Mouse (Mus musculus): ENCODE results near the gene Dok7. TPM values are rescaled to one million over a fixed set of nuclear protein-coding genes. Genes with fewer than 3 reads are reported as not detected.

Dok7 gene
- polyA plus RNA-seq, 1 experiment from 2014 or later: 1.1 TPM

DNA sequence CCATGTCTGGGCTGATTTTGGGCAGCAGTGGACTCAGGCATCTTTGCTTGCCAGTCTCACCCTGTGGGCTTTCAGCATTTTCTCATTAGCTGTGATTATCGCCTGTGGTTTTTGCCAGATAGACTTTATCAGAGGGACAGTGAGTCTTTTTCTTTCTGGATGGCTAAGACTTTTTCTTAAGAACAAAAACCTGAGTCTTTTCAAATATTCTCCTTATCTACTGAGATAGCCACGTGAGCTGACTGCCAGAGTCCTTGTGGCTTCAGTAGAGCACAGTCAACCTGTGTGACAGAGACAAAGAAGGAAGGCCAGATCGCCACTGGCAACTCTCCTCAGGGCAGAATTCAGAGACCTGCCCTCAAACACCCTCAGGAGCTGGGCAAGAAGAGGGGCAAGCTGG is 61.1 kb downstream of the Dok7 start:
- Histone ChIP-seq H3K4me1 (ENCODE audit: control insufficient read depth, insufficient read depth, low read length) (no peaks in the 10 kb centered on the region), H3K9ac (ENCODE audit: low read length) (no peak overlapping the region), H3K4me3 (ENCODE audit: low read depth, low read length) (no peak overlapping the region), H3K27me3 (ENCODE audit: control insufficient read depth, insufficient read depth, low read length) (no peaks in the 10 kb centered on the region), H3K4me2 (ENCODE audit: low read depth) (no peak overlapping the region), H3K36me3 (ENCODE audit: control insufficient read depth, insufficient read depth, low read length) (no peaks in the 10 kb centered on the region), H3K27ac (ENCODE audit: low read depth, low read length) (no peak overlapping the region), H3K9me3 (ENCODE audit: control insufficient read depth, low read length) (no peaks in the 10 kb centered on the region)
- no peak for DNase-seq (ENCODE audit: low spot score)
- 79% methylated on average over 3 of the region's 3 CpGs for WGBS
- no peak for ATAC-seq (ENCODE audit: insufficient read depth, low FRiP score, low TSS enrichment)

DNA sequence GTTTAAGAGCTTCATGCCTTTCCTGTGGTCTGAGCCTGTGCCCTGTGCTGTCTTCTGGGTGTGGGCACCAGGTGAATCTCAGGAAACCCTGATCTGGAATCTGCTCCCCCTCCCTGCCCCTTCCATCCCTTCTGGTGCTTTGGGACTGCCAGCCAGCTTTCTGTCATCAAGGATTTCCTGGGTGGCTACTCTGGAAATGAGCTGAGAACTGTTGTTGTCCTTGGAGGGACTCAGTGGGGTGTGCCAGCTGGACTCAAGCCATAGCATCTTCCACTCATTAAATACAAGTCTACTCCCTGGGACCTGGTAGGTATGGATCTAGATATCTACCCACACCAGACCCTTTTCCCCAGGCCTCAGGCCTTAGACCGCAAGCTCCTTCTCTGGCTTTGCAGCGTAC is 61.9 kb downstream of the Dok7 start:
- 96% methylated on average over 2 of the region's 2 CpGs for WGBS
- no peak for ATAC-seq (ENCODE audit: insufficient read depth, low FRiP score, low TSS enrichment)

DNA sequence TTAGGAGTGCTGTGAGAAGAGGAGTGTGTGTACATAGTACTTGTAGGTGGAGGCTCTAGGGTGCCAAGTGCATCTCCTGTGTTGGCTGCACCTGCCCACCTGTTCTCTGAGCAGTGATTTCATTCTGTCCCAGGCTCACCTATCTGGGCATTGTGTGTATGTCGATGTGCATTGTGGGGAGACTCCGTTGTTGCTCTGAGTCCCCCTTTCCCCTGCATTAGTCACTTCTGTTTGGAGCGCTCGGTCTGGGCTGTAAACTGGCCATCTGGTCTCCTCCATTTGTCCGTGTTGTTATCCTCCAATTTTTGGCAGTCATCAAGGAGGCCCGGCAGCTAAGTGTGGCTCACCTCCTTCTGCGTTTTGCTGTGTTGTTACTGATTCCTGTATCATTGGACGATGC is 63.5 kb downstream of the Dok7 start:
- Histone ChIP-seq H3K36me3 (ENCODE audit: control insufficient read depth, insufficient read depth, low read length) (no peaks in the 10 kb centered on the region), H3K9ac (ENCODE audit: low read length) (no peak overlapping the region), H3K4me2 (ENCODE audit: low read depth) (no peak overlapping the region), H3K27ac (ENCODE audit: low read depth, low read length) (no peak overlapping the region), H3K27me3 (ENCODE audit: control insufficient read depth, insufficient read depth, low read length) (no peaks in the 10 kb centered on the region), H3K4me3 (ENCODE audit: low read depth, low read length) (no peak overlapping the region), H3K9me3 (ENCODE audit: control insufficient read depth, low read length) (no peaks in the 10 kb centered on the region), H3K4me1 (ENCODE audit: control insufficient read depth, insufficient read depth, low read length) (no peaks in the 10 kb centered on the region)
- 60% methylated on average over 8 of the region's 8 CpGs for WGBS
- no peak for ATAC-seq (ENCODE audit: insufficient read depth, low FRiP score, low TSS enrichment)
- DNase-seq (ENCODE audit: low spot score): no peak

More for the DNA sequence above, 61.9 kb downstream of the Dok7 start:
- DNase-seq (ENCODE audit: low spot score): no peak
- H3K9ac ChIP-seq (ENCODE audit: low read length): no peak overlapping the region
- no peak overlapping the region for H3K4me3 ChIP-seq (ENCODE audit: low read depth, low read length)
- no peaks in the 10 kb centered on the region for H3K9me3 ChIP-seq (ENCODE audit: control insufficient read depth, low read length)
- H3K4me2 ChIP-seq (ENCODE audit: low read depth): no peak overlapping the region
- H3K27me3 ChIP-seq (ENCODE audit: control insufficient read depth, insufficient read depth, low read length): no peaks in the 10 kb centered on the region
- H3K4me1 ChIP-seq (ENCODE audit: control insufficient read depth, insufficient read depth, low read length): no peaks in the 10 kb centered on the region
- H3K36me3 ChIP-seq (ENCODE audit: control insufficient read depth, insufficient read depth, low read length): no peaks in the 10 kb centered on the region
- no peak overlapping the region for H3K27ac ChIP-seq (ENCODE audit: low read depth, low read length)

DNA sequence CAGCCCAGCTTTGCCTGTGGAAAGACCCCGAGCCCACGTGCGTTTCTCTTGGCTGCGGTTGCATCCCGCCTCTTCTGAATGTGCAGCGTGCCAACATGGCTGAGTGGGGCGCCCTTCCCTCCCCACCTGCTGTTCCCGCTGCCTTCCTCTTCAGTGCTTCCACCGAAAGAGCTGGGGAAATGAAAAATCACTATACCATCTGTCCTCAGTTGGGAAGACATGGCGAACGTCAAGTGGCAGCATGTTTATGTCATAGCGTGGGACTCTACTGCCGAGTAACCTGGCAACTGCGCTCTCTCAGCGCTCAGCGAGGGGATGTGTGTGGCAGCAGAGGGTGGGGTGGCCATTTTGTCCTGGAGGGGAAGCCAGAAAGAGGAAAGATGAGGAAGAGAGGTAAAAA is 72.6 kb downstream of the Dok7 start:
- no peak overlapping the region for H3K9ac ChIP-seq (ENCODE audit: low read length)
- DNase-seq (ENCODE audit: low spot score) (no peak), ATAC-seq (ENCODE audit: insufficient read depth, low FRiP score, low TSS enrichment) (no peak)
- H3K27ac ChIP-seq (ENCODE audit: low read depth, low read length): no peak overlapping the region
- H3K36me3 ChIP-seq (ENCODE audit: control insufficient read depth, insufficient read depth, low read length): no peaks in the 10 kb centered on the region
- no peak overlapping the region for H3K4me3 ChIP-seq (ENCODE audit: low read depth, low read length)
- H3K27me3 ChIP-seq (ENCODE audit: control insufficient read depth, insufficient read depth, low read length): no peaks in the 10 kb centered on the region
- no peak overlapping the region for H3K4me2 ChIP-seq (ENCODE audit: low read depth)
- WGBS: 91% methylated on average over 16 of the region's 16 CpGs
- no peaks in the 10 kb centered on the region for H3K4me1 ChIP-seq (ENCODE audit: control insufficient read depth, insufficient read depth, low read length)
- no peaks in the 10 kb centered on the region for H3K9me3 ChIP-seq (ENCODE audit: control insufficient read depth, low read length)

DNA sequence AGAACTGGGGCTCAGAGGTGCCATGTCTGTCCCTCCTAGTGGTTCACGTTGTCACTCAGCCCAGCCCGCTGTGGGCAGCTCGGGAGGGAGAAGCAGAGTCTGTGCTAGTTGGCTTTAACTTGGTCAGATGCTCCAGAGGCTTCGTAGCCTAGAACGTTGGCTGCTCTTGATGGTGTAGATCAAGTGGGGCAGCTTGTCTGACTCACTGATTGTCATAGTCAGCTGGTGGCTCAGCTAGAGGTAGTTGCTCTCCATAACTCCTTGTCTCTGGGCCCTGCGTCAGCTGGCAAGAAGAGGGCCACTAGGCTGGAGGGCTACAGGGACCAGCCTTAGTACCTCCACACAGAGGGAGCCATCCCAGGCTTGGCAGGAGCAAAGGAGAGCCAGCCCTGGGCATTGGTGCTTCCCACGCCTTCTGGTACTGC is 73.2 kb downstream of the Dok7 start:
- H3K4me2 ChIP-seq (ENCODE audit: low read depth): no peak overlapping the region
- H3K4me3 ChIP-seq (ENCODE audit: low read depth, low read length): no peak overlapping the region
- H3K27me3 ChIP-seq (ENCODE audit: control insufficient read depth, insufficient read depth, low read length): no peaks in the 10 kb centered on the region
- 87% methylated on average over 7 of the region's 7 CpGs for WGBS
- H3K36me3 ChIP-seq (ENCODE audit: control insufficient read depth, insufficient read depth, low read length): no peaks in the 10 kb centered on the region
- no peak for ATAC-seq (ENCODE audit: insufficient read depth, low FRiP score, low TSS enrichment)
- no peak overlapping the region for H3K9ac ChIP-seq (ENCODE audit: low read length)
- DNase-seq (ENCODE audit: low spot score): no peak
- H3K9me3 ChIP-seq (ENCODE audit: control insufficient read depth, low read length): no peaks in the 10 kb centered on the region
- H3K27ac ChIP-seq (ENCODE audit: low read depth, low read length): no peak overlapping the region
- H3K4me1 ChIP-seq (ENCODE audit: control insufficient read depth, insufficient read depth, low read length): no peaks in the 10 kb centered on the region

DNA sequence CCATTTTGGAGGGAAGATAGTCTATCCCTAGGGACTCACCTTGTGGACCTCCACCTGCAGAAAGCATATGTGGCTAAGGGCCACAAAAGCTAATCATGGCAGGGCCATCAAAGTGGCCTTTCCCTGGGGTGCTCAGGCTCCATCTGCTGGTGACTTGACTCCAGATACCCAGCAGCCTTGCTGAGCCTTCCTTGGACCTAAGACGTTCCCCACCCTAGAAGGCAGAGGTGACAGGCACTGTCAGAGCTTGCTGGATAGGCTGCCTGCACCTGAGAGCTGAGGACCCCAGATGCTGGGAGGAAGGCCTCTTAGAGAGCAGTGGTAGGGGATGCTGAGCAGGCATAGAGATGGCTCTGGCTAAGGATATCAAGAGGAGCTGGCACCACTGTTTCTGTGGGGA is 74.7 kb downstream of the Dok7 start:
- no peak overlapping the region for H3K9ac ChIP-seq (ENCODE audit: low read length)
- no peak overlapping the region for H3K27ac ChIP-seq (ENCODE audit: low read depth, low read length)
- no peak for ATAC-seq (ENCODE audit: insufficient read depth, low FRiP score, low TSS enrichment)
- no peak for DNase-seq (ENCODE audit: low spot score)
- H3K9me3 ChIP-seq (ENCODE audit: control insufficient read depth, low read length): no peaks in the 10 kb centered on the region
- no peak overlapping the region for H3K4me3 ChIP-seq (ENCODE audit: low read depth, low read length)
- no peaks in the 10 kb centered on the region for H3K4me1 ChIP-seq (ENCODE audit: control insufficient read depth, insufficient read depth, low read length)
- no peaks in the 10 kb centered on the region for H3K27me3 ChIP-seq (ENCODE audit: control insufficient read depth, insufficient read depth, low read length)
- no peak overlapping the region for H3K4me2 ChIP-seq (ENCODE audit: low read depth)
- H3K36me3 ChIP-seq (ENCODE audit: control insufficient read depth, insufficient read depth, low read length): no peaks in the 10 kb centered on the region
- 48% methylated on average over 1 of the region's 1 CpGs for WGBS

DNA sequence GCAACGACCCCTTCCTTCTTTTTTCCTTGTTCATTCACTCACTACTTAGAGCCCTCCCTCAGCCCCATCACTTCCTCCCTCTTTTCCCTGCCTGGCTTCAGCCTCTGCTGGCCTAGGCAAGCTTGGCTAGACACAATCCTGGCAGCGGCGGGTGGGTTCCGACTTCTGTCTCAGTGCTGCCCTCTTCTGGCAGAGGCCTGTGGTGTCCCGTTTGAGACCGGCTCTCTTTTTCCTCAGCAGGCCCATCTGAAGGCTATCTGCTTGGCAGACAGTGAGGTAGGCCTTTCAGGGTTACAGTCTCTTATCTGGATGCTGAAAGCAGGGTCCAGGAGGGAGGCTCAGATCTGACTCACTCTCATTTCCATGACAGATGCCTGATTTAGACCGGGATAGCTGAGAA is 75.2 kb downstream of the Dok7 start:
- no peak overlapping the region for H3K27ac ChIP-seq (ENCODE audit: low read depth, low read length)
- ATAC-seq (ENCODE audit: insufficient read depth, low FRiP score, low TSS enrichment): no peak
- WGBS: 6% methylated on average over 7 of the region's 7 CpGs

DNA sequence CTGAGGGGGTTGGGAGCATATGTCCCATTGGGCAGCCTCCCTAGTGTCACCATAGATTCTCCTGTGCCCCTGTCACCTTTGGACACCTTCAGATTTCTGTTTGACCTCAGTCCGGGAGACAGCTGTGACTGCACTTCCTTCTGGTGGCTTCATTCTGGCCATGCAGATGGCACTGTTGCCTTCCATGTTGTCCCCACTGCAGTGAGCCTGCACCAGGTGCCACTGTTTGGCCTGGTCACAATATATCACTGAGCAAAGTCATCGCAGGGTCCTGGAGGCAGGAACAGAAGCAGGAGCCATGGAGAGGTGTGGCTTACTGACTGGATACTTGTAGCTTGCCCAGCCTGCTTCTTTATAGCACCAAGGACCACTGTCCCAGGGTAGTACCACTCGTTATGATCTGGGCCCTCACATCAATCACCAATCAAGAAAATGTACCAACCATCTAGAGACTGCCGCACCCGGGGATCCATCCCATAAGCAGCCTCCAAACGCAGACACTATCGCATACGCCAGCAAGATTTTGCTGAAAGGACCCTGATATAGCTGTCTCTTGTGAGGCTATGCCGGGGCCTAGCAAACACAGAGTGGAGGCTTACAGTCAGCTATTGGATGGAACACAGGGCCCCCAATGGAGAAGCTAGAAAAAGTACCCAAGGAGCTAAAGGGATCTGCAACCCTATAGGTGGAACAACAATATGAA is 75.9 kb downstream of the Dok7 start:
- Histone ChIP-seq H3K36me3 (ENCODE audit: control insufficient read depth, insufficient read depth, low read length) (no peaks in the 10 kb centered on the region), H3K4me1 (ENCODE audit: control insufficient read depth, insufficient read depth, low read length) (no peaks in the 10 kb centered on the region), H3K9me3 (ENCODE audit: control insufficient read depth, low read length) (no peaks in the 10 kb centered on the region), H3K27ac (ENCODE audit: low read depth, low read length) (no peak overlapping the region), H3K4me2 (ENCODE audit: low read depth) (no peak overlapping the region), H3K4me3 (ENCODE audit: low read depth, low read length) (no peak overlapping the region), H3K27me3 (ENCODE audit: control insufficient read depth, insufficient read depth, low read length) (no peaks in the 10 kb centered on the region), H3K9ac (ENCODE audit: low read length) (no peak overlapping the region)
- WGBS: 91% methylated on average over 9 of the region's 9 CpGs
- no peak for ATAC-seq (ENCODE audit: insufficient read depth, low FRiP score, low TSS enrichment)
- no peak for DNase-seq (ENCODE audit: low spot score)

More for the DNA sequence above, 75.2 kb downstream of the Dok7 start:
- no peaks in the 10 kb centered on the region for H3K9me3 ChIP-seq (ENCODE audit: control insufficient read depth, low read length)
- H3K9ac ChIP-seq (ENCODE audit: low read length): no peak overlapping the region
- no peak overlapping the region for H3K4me2 ChIP-seq (ENCODE audit: low read depth)
- peak; percentile 85 for DNase-seq (ENCODE audit: low spot score)
- no peaks in the 10 kb centered on the region for H3K27me3 ChIP-seq (ENCODE audit: control insufficient read depth, insufficient read depth, low read length)
- no peak overlapping the region for H3K4me3 ChIP-seq (ENCODE audit: low read depth, low read length)
- H3K4me1 ChIP-seq (ENCODE audit: control insufficient read depth, insufficient read depth, low read length): no peaks in the 10 kb centered on the region
- H3K36me3 ChIP-seq (ENCODE audit: control insufficient read depth, insufficient read depth, low read length): no peaks in the 10 kb centered on the region

DNA sequence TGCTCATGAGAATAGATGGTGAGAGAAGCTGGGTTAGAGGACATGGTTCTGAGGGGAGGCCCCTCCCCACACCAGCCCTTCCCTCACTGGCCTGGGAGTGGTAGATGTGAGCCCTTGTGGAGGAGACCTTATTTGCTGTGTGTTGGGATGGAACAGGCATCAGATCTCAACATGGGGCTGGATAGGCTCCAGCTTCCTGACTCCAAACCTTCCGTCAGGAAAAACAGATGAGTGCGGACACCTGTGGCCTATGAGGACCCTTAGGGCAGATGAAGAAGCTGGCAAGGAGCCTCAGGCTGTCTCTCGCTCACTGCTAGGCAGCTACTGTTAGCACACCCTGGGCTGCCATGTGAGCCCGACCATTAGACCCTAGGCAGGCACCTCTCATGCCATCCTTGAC is 76.9 kb downstream of the Dok7 start:
- Histone ChIP-seq H3K4me2 (ENCODE audit: low read depth) (no peak overlapping the region), H3K36me3 (ENCODE audit: control insufficient read depth, insufficient read depth, low read length) (no peaks in the 10 kb centered on the region), H3K9ac (ENCODE audit: low read length) (no peak overlapping the region), H3K4me1 (ENCODE audit: control insufficient read depth, insufficient read depth, low read length) (no peaks in the 10 kb centered on the region), H3K9me3 (ENCODE audit: control insufficient read depth, low read length) (no peaks in the 10 kb centered on the region), H3K27ac (ENCODE audit: low read depth, low read length) (no peak overlapping the region), H3K27me3 (ENCODE audit: control insufficient read depth, insufficient read depth, low read length) (no peaks in the 10 kb centered on the region), H3K4me3 (ENCODE audit: low read depth, low read length) (no peak overlapping the region)
- DNase-seq (ENCODE audit: low spot score): no peak
- 87% methylated on average over 4 of the region's 4 CpGs for WGBS
- no peak for ATAC-seq (ENCODE audit: insufficient read depth, low FRiP score, low TSS enrichment)

Data from neural tube, embryonic 11.5 days (tissue).